Mouse (Mus musculus) liver, postnatal 0 days (tissue): ENCODE measurements around the gene Hace1.

Source experiments
- CTCF ChIP-seq: sonication (generic); IDR thresholded peaks from 2 replicates; pipeline ENCODE4 v1.5.1; 2016; ENCODE audit warnings: antibody characterized with exemption, low read depth
- EP300 ChIP-seq: IDR thresholded peaks from 2 replicates; pipeline ENCODE4 v1.6.1; 2016; ENCODE audit warnings: antibody characterized with exemption, low read depth, mild to moderate bottlenecking

DNA sequence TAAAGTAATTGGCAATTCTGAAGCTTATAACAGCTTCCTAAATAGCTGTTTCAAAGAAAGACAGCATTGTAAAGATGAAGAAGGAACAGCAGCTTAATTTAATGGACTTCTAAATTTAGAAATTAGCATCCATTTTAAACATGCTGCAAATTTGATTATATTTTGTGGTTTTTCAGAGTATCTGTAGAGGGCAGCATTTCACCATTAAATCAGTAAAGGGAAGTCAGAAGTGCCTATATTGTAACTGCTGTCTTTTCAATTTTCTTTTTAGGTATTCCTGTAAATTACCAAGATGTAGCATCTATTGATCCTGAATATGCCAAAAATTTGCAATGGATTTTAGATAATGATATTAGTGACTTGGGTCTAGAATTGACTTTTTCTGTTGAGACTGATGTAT, 99.2 kb downstream of the Hace1 start:
- TF ChIP-seq CTCF (peak; percentile 47), EP300 (no peak)
